Mouse (Mus musculus): ENCODE measurements around the gene Ubxn7. TPM values are rescaled to one million over a fixed set of nuclear protein-coding genes. Genes with fewer than 3 reads are reported as not detected.
A peak's percentile ranks its signal among the peaks of the same experiment; 100 is the strongest.

Ubxn7 gene
- polyA plus RNA-seq, 1 experiment from 2014 or later: 30.6 TPM

GRCm38 (mm10) chr16:32427506-32427905 lies 95.4 kb downstream of the Ubxn7 start:
- Histone ChIP-seq H3K4me1 (ENCODE audit: control insufficient read depth, insufficient read depth, low read length) (no peaks in the 10 kb centered on the region; the same call in 1 of the 2 replicates), H3K4me2 (ENCODE audit: low read depth, low read length) (no peak overlapping the region), H3K9me3 (replicated peaks; ENCODE audit: control insufficient read depth, low read length) (no peaks in the 10 kb centered on the region), H3K36me3 (replicated peaks; ENCODE audit: control insufficient read depth, insufficient read depth, low read depth, low read length) (no peaks in the 10 kb centered on the region), H3K27me3 (ENCODE audit: control insufficient read depth, insufficient read depth, low read length) (no peaks in the 10 kb centered on the region), H3K4me3 (ENCODE audit: low read depth, low read length) (no peak overlapping the region), H3K27ac (replicated peaks; ENCODE audit: low read depth, low read length) (no peak overlapping the region), H3K9ac (replicated peaks; ENCODE audit: low read length) (no peak overlapping the region)
- no peak for ATAC-seq (replicated peaks; ENCODE audit: insufficient number of reproducible peaks, low FRiP score, low TSS enrichment, low read depth)
- WGBS: 84% methylated on average over 3 of the region's 3 CpGs
- DNase-seq (ENCODE audit: low spot score): no peak

GRCm38 (mm10) chr16:32430474-32431046 lies 98.5 kb downstream of the Ubxn7 start, which contains the start of gene Pcyt1a:
Gene Pcyt1a, plus strand, starts transcription at chr16:32430921.
- DNase-seq (ENCODE audit: low spot score) (peak; percentile 95), ATAC-seq (replicated peaks; ENCODE audit: insufficient number of reproducible peaks, low FRiP score, low TSS enrichment, low read depth) (peak; percentile 95)

GRCm38 (mm10) chr16:32431047-32431591 lies 99.1 kb downstream of the Ubxn7 start:
- Histone ChIP-seq H3K27me3 (ENCODE audit: control insufficient read depth, insufficient read depth, low read length) (no peaks in the 10 kb centered on the region), H3K4me3 (ENCODE audit: low read depth, low read length) (peak overlapping the region; percentile 67), H3K4me1 (ENCODE audit: control insufficient read depth, insufficient read depth, low read length) (no peaks in the 10 kb centered on the region; the same call in 1 of the 2 replicates), H3K36me3 (replicated peaks; ENCODE audit: control insufficient read depth, insufficient read depth, low read depth, low read length) (no peaks in the 10 kb centered on the region), H3K9ac (replicated peaks; ENCODE audit: low read length) (peak overlapping the region; percentile 80), H3K27ac (replicated peaks; ENCODE audit: low read depth, low read length) (no peak overlapping the region), H3K9me3 (replicated peaks; ENCODE audit: control insufficient read depth, low read length) (no peaks in the 10 kb centered on the region), H3K4me2 (ENCODE audit: low read depth, low read length) (peak overlapping the region; percentile 57)
- DNase-seq (ENCODE audit: low spot score) (peak; percentile 6), ATAC-seq (replicated peaks; ENCODE audit: insufficient number of reproducible peaks, low FRiP score, low TSS enrichment, low read depth) (peak; percentile 66)
- WGBS: 2% methylated on average over 28 of the region's 28 CpGs

More at GRCm38 (mm10) chr16:32430474-32431046, 98.5 kb downstream of the Ubxn7 start, which contains the start of gene Pcyt1a:
- Histone ChIP-seq H3K27ac (replicated peaks; ENCODE audit: low read depth, low read length) (peak within 1 kb of the TSS; percentile 63), H3K4me2 (ENCODE audit: low read depth, low read length) (peak within 1 kb of the TSS; percentile 57), H3K9me3 (replicated peaks; ENCODE audit: control insufficient read depth, low read length) (no peaks in the 10 kb centered on the region), H3K9ac (replicated peaks; ENCODE audit: low read length) (peak within 1 kb of the TSS; percentile 80), H3K27me3 (ENCODE audit: control insufficient read depth, insufficient read depth, low read length) (no peaks in the 10 kb centered on the region), H3K36me3 (replicated peaks; ENCODE audit: control insufficient read depth, insufficient read depth, low read depth, low read length) (no peaks in the 10 kb centered on the region), H3K4me1 (ENCODE audit: control insufficient read depth, insufficient read depth, low read length) (no peaks in the 10 kb centered on the region; the same call in 1 of the 2 replicates), H3K4me3 (ENCODE audit: low read depth, low read length) (peak within 1 kb of the TSS; percentile 67)
- WGBS: under 1% methylated on average over 54 of the region's 54 CpGs

DNA sequence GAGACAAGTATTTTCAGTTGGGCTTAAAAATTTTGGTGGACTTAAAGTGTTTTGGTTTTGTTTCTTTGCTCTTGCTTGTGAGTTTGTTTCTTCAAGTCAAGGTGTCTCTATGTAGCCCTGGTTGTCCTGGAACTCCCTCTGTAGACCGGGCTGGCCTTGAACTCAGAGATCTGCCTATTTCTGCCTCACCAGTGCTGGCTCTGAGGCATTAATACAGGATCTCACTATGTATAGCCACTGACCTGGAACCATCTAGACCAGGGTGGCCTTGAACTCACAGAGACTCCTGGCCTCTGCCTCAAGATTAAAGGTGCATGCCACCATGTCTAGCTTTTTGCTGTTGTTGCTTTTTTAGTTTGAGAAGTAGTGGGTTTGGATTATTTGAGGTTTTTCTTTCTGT lies 99.9 kb downstream of the Ubxn7 start:
- Histone ChIP-seq H3K4me3 (ENCODE audit: low read depth, low read length) (no peak overlapping the region; the same call in 1 of the 2 replicates), H3K27me3 (ENCODE audit: control insufficient read depth, insufficient read depth, low read length) (no peaks in the 10 kb centered on the region), H3K4me2 (ENCODE audit: low read depth, low read length) (no peak overlapping the region), H3K9me3 (replicated peaks; ENCODE audit: control insufficient read depth, low read length) (no peaks in the 10 kb centered on the region), H3K4me1 (ENCODE audit: control insufficient read depth, insufficient read depth, low read length) (no peaks in the 10 kb centered on the region; the same call in 1 of the 2 replicates), H3K9ac (replicated peaks; ENCODE audit: low read length) (no peak overlapping the region), H3K36me3 (replicated peaks; ENCODE audit: control insufficient read depth, insufficient read depth, low read depth, low read length) (no peaks in the 10 kb centered on the region), H3K27ac (replicated peaks; ENCODE audit: low read depth, low read length) (no peak overlapping the region)
- DNase-seq (ENCODE audit: low spot score) (no peak), ATAC-seq (replicated peaks; ENCODE audit: insufficient number of reproducible peaks, low FRiP score, low TSS enrichment, low read depth) (no peak)
- whole genome bisulfite sequencing: 85% methylated on average over 1 of the region's 1 CpGs

GRCm38 (mm10) chr16:32433138-32433537 lies 101.1 kb downstream of the Ubxn7 start:
- DNase-seq (ENCODE audit: low spot score) (no peak), ATAC-seq (replicated peaks; ENCODE audit: insufficient number of reproducible peaks, low FRiP score, low TSS enrichment, low read depth) (no peak)
- no peak overlapping the region for H3K27ac ChIP-seq (replicated peaks; ENCODE audit: low read depth, low read length)
- H3K4me3 ChIP-seq (ENCODE audit: low read depth, low read length): no peak overlapping the region
- H3K4me1 ChIP-seq (ENCODE audit: control insufficient read depth, insufficient read depth, low read length): no peaks in the 10 kb centered on the region; the same call in 1 of the 2 replicates
- H3K9me3 ChIP-seq (replicated peaks; ENCODE audit: control insufficient read depth, low read length): no peaks in the 10 kb centered on the region
- H3K27me3 ChIP-seq (ENCODE audit: control insufficient read depth, insufficient read depth, low read length): no peaks in the 10 kb centered on the region
- no peaks in the 10 kb centered on the region for H3K36me3 ChIP-seq (replicated peaks; ENCODE audit: control insufficient read depth, insufficient read depth, low read depth, low read length)
- no peak overlapping the region for H3K9ac ChIP-seq (replicated peaks; ENCODE audit: low read length)
- H3K4me2 ChIP-seq (ENCODE audit: low read depth, low read length): no peak overlapping the region
- WGBS: 69% methylated on average over 2 of the region's 2 CpGs

DNA sequence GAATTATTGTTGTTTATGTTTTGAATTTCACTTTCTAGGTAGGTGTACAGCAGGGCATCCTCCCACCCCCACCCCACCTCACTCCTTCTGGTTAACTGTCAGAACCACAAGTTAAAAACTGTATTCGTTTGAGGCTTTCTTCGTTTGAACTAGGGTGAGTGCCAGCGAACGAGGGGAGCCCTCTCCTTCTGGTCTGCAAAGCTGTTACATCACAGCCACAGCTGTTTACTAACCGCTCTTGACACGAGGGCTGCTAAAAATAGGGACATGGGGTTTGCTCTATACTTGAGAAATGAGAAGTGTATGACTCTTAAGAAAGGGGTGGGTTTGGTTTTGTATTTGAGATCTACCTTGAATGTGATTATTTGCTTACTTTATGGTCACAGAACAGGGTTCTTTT lies 102.0 kb downstream of the Ubxn7 start:
- DNase-seq (ENCODE audit: low spot score) (no peak), ATAC-seq (replicated peaks; ENCODE audit: insufficient number of reproducible peaks, low FRiP score, low TSS enrichment, low read depth) (no peak)
- Histone ChIP-seq H3K27ac (replicated peaks; ENCODE audit: low read depth, low read length) (no peak overlapping the region), H3K9me3 (replicated peaks; ENCODE audit: control insufficient read depth, low read length) (no peaks in the 10 kb centered on the region), H3K4me2 (ENCODE audit: low read depth, low read length) (no peak overlapping the region), H3K4me3 (ENCODE audit: low read depth, low read length) (no peak overlapping the region), H3K9ac (replicated peaks; ENCODE audit: low read length) (no peak overlapping the region), H3K4me1 (ENCODE audit: control insufficient read depth, insufficient read depth, low read length) (no peaks in the 10 kb centered on the region; the same call in 1 of the 2 replicates), H3K27me3 (ENCODE audit: control insufficient read depth, insufficient read depth, low read length) (no peaks in the 10 kb centered on the region), H3K36me3 (replicated peaks; ENCODE audit: control insufficient read depth, insufficient read depth, low read depth, low read length) (no peaks in the 10 kb centered on the region)
- WGBS: 65% methylated on average over 6 of the region's 6 CpGs

GRCm38 (mm10) chr16:32434691-32435090 lies 102.6 kb downstream of the Ubxn7 start:
- Histone ChIP-seq H3K27me3 (ENCODE audit: control insufficient read depth, insufficient read depth, low read length) (no peaks in the 10 kb centered on the region), H3K4me1 (ENCODE audit: control insufficient read depth, insufficient read depth, low read length) (no peaks in the 10 kb centered on the region; the same call in 1 of the 2 replicates), H3K9ac (replicated peaks; ENCODE audit: low read length) (no peak overlapping the region), H3K36me3 (replicated peaks; ENCODE audit: control insufficient read depth, insufficient read depth, low read depth, low read length) (no peaks in the 10 kb centered on the region), H3K27ac (replicated peaks; ENCODE audit: low read depth, low read length) (no peak overlapping the region), H3K4me3 (ENCODE audit: low read depth, low read length) (no peak overlapping the region), H3K4me2 (ENCODE audit: low read depth, low read length) (no peak overlapping the region), H3K9me3 (replicated peaks; ENCODE audit: control insufficient read depth, low read length) (no peaks in the 10 kb centered on the region)
- DNase-seq (ENCODE audit: low spot score): no peak
- no peak for ATAC-seq (replicated peaks; ENCODE audit: insufficient number of reproducible peaks, low FRiP score, low TSS enrichment, low read depth)

GRCm38 (mm10) chr16:32436657-32437056 lies 104.6 kb downstream of the Ubxn7 start:
- no peaks in the 10 kb centered on the region for H3K27me3 ChIP-seq (ENCODE audit: control insufficient read depth, insufficient read depth, low read length)
- WGBS: 54% methylated on average over 1 of the region's 1 CpGs
- no peak for DNase-seq (ENCODE audit: low spot score)
- H3K9me3 ChIP-seq (replicated peaks; ENCODE audit: control insufficient read depth, low read length): no peaks in the 10 kb centered on the region
- H3K4me1 ChIP-seq (ENCODE audit: control insufficient read depth, insufficient read depth, low read length): no peaks in the 10 kb centered on the region
- no peak overlapping the region for H3K9ac ChIP-seq (replicated peaks; ENCODE audit: low read length)
- no peak overlapping the region for H3K4me2 ChIP-seq (ENCODE audit: low read depth, low read length)
- ATAC-seq (replicated peaks; ENCODE audit: insufficient number of reproducible peaks, low FRiP score, low TSS enrichment, low read depth): no peak
- no peak overlapping the region for H3K4me3 ChIP-seq (ENCODE audit: low read depth, low read length)
- no peaks in the 10 kb centered on the region for H3K36me3 ChIP-seq (replicated peaks; ENCODE audit: control insufficient read depth, insufficient read depth, low read depth, low read length)
- no peak overlapping the region for H3K27ac ChIP-seq (replicated peaks; ENCODE audit: low read depth, low read length)
